Mouse (Mus musculus) ES-Bruce4 (cell line): ENCODE data around the gene Siglece. TPM values are rescaled to one million over a fixed set of nuclear protein-coding genes. Genes with fewer than 3 reads are reported as not detected.
"Not testable (repeated sequence)": the region's sequence is repeated elsewhere in the genome, so short reads cannot be mapped to it uniquely, and the experiment has no call there.

Source experiments
- H3K27ac ChIP-seq: 2 replicates; pipeline ENCODE4 v1.5.1; 2012; ENCODE audit warnings: low read length, inconsistent platforms; ENCODE audit not compliant: insufficient read depth
- H3K27me3 ChIP-seq: 2 replicates; pipeline ENCODE4 v1.6.1; 2012; ENCODE audit warnings: mild to moderate bottlenecking, low read length, inconsistent platforms; ENCODE audit not compliant: control insufficient read depth, poor library complexity, insufficient read depth, severe bottlenecking
- H3K36me3 ChIP-seq: 2 replicates; pipeline ENCODE4 v1.6.1; 2012; ENCODE audit warnings: inconsistent platforms, mild to moderate bottlenecking, low read length, moderate library complexity; ENCODE audit not compliant: control insufficient read depth, poor library complexity, insufficient read depth, severe bottlenecking
- H3K4me1 ChIP-seq: one replicate; pipeline ENCODE4 v1.8.1; 2011; ENCODE audit warnings: low read length; ENCODE audit not compliant: control insufficient read depth, insufficient read depth
- H3K4me3 ChIP-seq: 2 replicates; pipeline ENCODE4 v1.5.1; 2011; ENCODE audit warnings: low read depth, mild to moderate bottlenecking, low read length
- H3K9ac ChIP-seq: 2 replicates; pipeline ENCODE4 v1.6.1; 2012; ENCODE audit warnings: low read depth, mild to moderate bottlenecking, inconsistent platforms; ENCODE audit not compliant: poor library complexity, severe bottlenecking
- H3K9me3 ChIP-seq: replicated peaks from 2 replicates; pipeline ENCODE4 v1.6.1; 2012; ENCODE audit warnings: mild to moderate bottlenecking, low read length, inconsistent platforms; ENCODE audit not compliant: control insufficient read depth, poor library complexity, insufficient read depth, severe bottlenecking
- CTCF ChIP-seq: IDR thresholded peaks from one replicate; pipeline ENCODE4 v1.8.1; 2011; ENCODE audit warnings: low read depth, low read length
- EP300 ChIP-seq: IDR thresholded peaks from 2 replicates; pipeline ENCODE4 v1.6.1; 2011; ENCODE audit warnings: low read depth, low read length; ENCODE audit not compliant: insufficient read depth
- POLR2A ChIP-seq: IDR thresholded peaks from one replicate; pipeline ENCODE4 v1.8.1; 2011; ENCODE audit warnings: low read length; ENCODE audit not compliant: insufficient read depth
- polyA plus RNA-seq: library from polyadenylated mRNA; stranded (reverse); fragments of >200 nt; gene quantifications from 2 replicates; pipeline ENCODE4 v1.2.4, GENCODE M21; 2011; ENCODE audit warnings: low read depth; ENCODE audit not compliant: missing spikeins, insufficient read depth, insufficient read length

Siglece gene
- polyA plus RNA-seq, result 0.64 TPM in 1 of 2 replicates, not detected in the other

DNA sequence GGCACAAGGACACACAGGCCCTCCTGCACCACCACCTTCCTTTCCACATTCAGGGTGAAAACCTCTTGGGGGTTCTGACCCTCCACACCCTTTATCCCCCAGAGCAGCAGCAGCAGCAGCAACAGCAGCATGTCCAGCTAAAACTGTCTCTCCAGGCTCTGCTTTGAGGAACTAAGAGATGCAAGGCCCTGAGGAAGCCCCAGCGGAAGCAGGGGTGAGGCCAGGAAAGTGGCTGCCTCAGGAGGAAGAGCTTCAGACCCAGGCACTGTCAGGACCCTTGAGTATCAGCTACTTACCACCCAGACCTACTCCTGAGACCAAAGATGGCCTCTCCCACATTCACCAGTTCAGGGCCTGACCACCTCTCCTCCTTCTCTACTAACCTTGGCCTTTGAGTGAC, at the start of gene Siglece:
TSS of gene Siglece (minus strand) at position 160 of the 400 bp plus-strand sequence.
- Histone ChIP-seq H3K4me3 (no peak within 1 kb of the TSS), H3K27ac (no peak within 1 kb of the TSS), H3K9me3 (no peaks in the 10 kb centered on the region), H3K27me3 (no peaks in the 10 kb centered on the region), H3K36me3 (no peaks in the 10 kb centered on the region), H3K4me1 (no peaks in the 10 kb centered on the region), H3K9ac (no peak within 1 kb of the TSS)
- TF ChIP-seq POLR2A (no peak), CTCF (no peak), EP300 (no peak)

DNA sequence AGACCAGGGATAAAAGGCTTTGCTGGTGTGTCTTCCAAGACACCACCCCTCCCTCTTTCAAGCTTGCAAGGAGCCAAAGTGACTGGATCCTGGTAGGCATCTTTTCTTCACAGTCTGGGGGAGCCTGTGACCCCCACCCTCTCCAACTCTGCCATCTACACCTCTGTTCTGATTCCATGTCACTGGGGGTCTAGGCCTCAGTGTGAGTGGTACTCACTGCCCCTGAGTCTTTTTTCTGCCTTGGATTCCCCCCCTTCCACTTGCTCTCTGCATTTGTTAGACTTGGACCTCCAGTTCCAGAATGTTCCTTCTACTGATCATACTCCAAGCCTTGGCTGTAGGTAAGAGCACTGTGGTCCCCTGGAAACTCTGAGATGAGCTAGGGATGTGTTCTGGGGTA, 30.2 kb upstream of the Siglece start, which contains the start of gene Klk14:
TSS of gene Klk14 (plus strand) at position 301 of the 400 bp plus-strand sequence.
- no peaks in the 10 kb centered on the region for H3K36me3 ChIP-seq
- H3K4me1 ChIP-seq, result no peaks in the 10 kb centered on the region
- H3K4me3 ChIP-seq, result no peak within 1 kb of the TSS
- TF ChIP-seq EP300 (no peak), POLR2A (no peak), CTCF (no peak)
- H3K9ac ChIP-seq, result no peak within 1 kb of the TSS
- H3K27me3 ChIP-seq, result no peaks in the 10 kb centered on the region
- no peak within 1 kb of the TSS for H3K27ac ChIP-seq
- H3K9me3 ChIP-seq, result no peaks in the 10 kb centered on the region

GRCm38 (mm10) chr7:43685088-43685487, 25.1 kb upstream of the Siglece start:
- no peaks in the 10 kb centered on the region for H3K4me1 ChIP-seq
- H3K27me3 ChIP-seq, result no peaks in the 10 kb centered on the region
- no peak overlapping the region for H3K9ac ChIP-seq
- no peak overlapping the region for H3K27ac ChIP-seq
- H3K36me3 ChIP-seq, result no peaks in the 10 kb centered on the region
- no peak for TF ChIP-seq POLR2A
- no peak for TF ChIP-seq EP300
- no peak overlapping the region for H3K4me3 ChIP-seq
- H3K9me3 ChIP-seq, result no peaks in the 10 kb centered on the region

DNA sequence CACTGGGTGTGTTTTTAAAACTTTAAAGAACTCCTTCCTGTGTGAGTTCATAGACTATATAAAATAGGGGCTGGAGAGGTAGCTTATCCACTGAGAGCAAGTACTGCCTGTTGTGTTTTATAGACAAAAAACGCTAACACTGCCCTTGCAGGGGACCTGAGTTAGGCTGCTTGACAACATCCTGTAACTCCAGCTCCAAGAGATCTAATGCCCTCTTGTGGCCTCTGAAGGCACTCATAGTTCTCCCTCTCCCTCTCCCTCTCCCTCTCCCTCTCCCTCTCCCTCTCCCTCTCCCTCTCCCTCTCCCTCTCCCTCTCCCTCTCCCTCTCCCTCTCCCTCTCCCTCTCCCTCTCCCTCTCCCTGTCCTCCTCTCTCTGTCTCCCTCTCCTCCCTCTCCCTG, 22.6 kb upstream of the Siglece start:
- not testable (repeated sequence) for H3K27me3 ChIP-seq, H3K36me3 ChIP-seq, H3K27ac ChIP-seq, H3K9me3 ChIP-seq, H3K4me3 ChIP-seq, H3K4me1 ChIP-seq, H3K9ac ChIP-seq
- peak; percentile 29 for TF ChIP-seq CTCF

DNA sequence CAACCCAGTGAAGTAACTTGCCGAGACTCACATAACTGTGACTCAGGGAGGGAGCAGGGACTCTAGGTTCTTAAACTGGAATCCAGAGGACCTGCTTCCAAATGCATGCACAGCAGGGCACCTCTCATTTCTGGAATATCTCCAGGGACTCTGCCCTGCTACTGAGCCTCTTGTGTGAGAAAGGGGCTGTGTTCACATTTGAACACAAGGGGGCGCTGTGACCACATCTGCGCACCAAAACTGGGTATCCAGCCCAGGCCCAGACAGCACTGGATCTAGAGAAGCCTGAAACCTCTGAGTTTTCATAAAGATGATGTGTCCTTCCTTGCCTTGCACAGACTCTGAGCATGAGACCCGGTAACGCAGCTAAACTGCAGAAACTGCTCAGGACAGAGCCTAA, 21.0 kb upstream of the Siglece start:
- TF ChIP-seq CTCF (peak; percentile 98), POLR2A (no peak)
- Histone ChIP-seq H3K4me1 (no peaks in the 10 kb centered on the region), H3K9ac (no peak overlapping the region), H3K27ac (no peak overlapping the region), H3K36me3 (no peaks in the 10 kb centered on the region), H3K27me3 (no peaks in the 10 kb centered on the region), H3K9me3 (no peaks in the 10 kb centered on the region), H3K4me3 (no peak overlapping the region)

DNA sequence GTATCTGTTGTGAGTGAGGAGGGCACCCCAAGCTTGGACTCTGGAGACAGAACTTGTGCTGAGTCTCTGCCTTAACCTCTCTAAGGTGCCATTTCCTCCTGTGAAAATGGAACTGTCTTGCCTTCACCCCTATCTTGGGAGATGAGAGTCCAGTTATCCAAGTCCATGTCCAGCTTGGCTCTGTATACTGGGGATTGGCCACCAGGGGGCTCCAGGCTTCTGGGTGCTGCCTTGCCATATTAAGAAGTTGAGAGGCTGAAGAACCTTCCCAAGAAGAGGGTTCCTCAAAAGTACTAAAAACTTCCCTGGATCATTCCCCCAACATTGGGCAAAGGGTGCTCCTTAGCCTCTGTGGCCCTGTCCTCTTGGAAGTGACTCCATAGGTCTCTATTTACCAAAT, 18.6 kb upstream of the Siglece start:
- Histone ChIP-seq H3K27me3 (no peaks in the 10 kb centered on the region), H3K27ac (no peak overlapping the region), H3K36me3 (no peaks in the 10 kb centered on the region), H3K9me3 (no peaks in the 10 kb centered on the region), H3K4me3 (no peak overlapping the region), H3K4me1 (peaks cover 2% of the 10 kb centered on the region), H3K9ac (no peak overlapping the region)
- TF ChIP-seq POLR2A (no peak), CTCF (peak; percentile 60), EP300 (no peak)
